Mouse (Mus musculus) forebrain, embryonic 14.5 days (tissue): ENCODE data around the gene Cyp4b1. TPM values are rescaled to one million over a fixed set of nuclear protein-coding genes. Genes with fewer than 3 reads are reported as not detected.

Source experiments
- ATAC-seq: fragments of 200-750 bp; cut with Nextera tagmentation; 2 replicates; pipeline ENCODE4 v1.8.0; 2017; ENCODE audit warnings: mild to moderate bottlenecking, moderate library complexity
- DNase-seq: peaks from one replicate; pipeline ENCODE4 v3.0.0-alpha.2; 2015; ENCODE audit warnings: low spot score
- H3K27ac ChIP-seq: fragments of 300-500 bp; sonication (generic); 2 replicates; pipeline ENCODE4 v1.5.1; 2014; ENCODE audit warnings: low read depth, mild to moderate bottlenecking, control low read depth, low read length, moderate library complexity
- H3K27me3 ChIP-seq: fragments of 300-500 bp; sonication (generic); replicated peaks from 2 replicates; pipeline ENCODE4 v1.6.1; 2014; ENCODE audit warnings: low read length, control low read depth, mixed read lengths; ENCODE audit not compliant: control insufficient read depth, insufficient read depth
- H3K36me3 ChIP-seq: fragments of 300-500 bp; sonication (generic); 2 replicates; pipeline ENCODE4 v1.6.1; 2014; ENCODE audit warnings: low read length, control low read depth; ENCODE audit not compliant: control insufficient read depth, insufficient read depth
- H3K4me1 ChIP-seq: fragments of 300-500 bp; sonication (generic); 2 replicates; pipeline ENCODE4 v1.6.1; 2014; ENCODE audit warnings: antibody characterized with exemption, low read length, control low read depth; ENCODE audit not compliant: control insufficient read depth, insufficient read depth
- H3K4me2 ChIP-seq: fragments of 300-500 bp; sonication (generic); 2 replicates; pipeline ENCODE4 v1.6.1; 2014; ENCODE audit warnings: mild to moderate bottlenecking, control low read depth, low read length
- H3K4me3 ChIP-seq: fragments of 300-500 bp; sonication (generic); 2 replicates; pipeline ENCODE4 v1.5.1; 2014; ENCODE audit warnings: low read depth, low read length, control low read depth
- H3K9ac ChIP-seq: fragments of 300-500 bp; sonication (generic); 2 replicates; pipeline ENCODE4 v1.6.1; 2014; ENCODE audit warnings: mild to moderate bottlenecking, low read length, control low read depth, moderate library complexity
- H3K9me3 ChIP-seq: fragments of 300-500 bp; sonication (generic); replicated peaks from 2 replicates; pipeline ENCODE4 v1.6.1; 2016; ENCODE audit warnings: low read length, control low read depth, mixed read lengths; ENCODE audit not compliant: control insufficient read depth
- WGBS: fragments of 180-500 bp; shearing (Covaris S2); extraction: QIAGEN DNeasy Blood & Tissue Kit; methylation state at CpG from one replicate; pipeline ENCODE4 v1.1.7; 2014; 5-methylcytosine and 5-hydroxymethylcytosine counted together
- polyA plus RNA-seq: library from polyadenylated mRNA; unstranded; fragments of >200 nt; fragmentation: Nextera tagmentation; extraction: Ambion mirVana; gene quantifications from 2 replicates; pipeline ENCODE4 v1.2.1, GENCODE M21; 2014

Gene Cyp4b1
- polyA plus RNA-seq, 1 experiment from 2014 or later: 0.33 TPM

GRCm38 (mm10) chr4:115575776-115576175 lies 71.7 kb downstream of the Cyp4b1 start:
- no peaks in the 10 kb centered on the region for H3K27me3 ChIP-seq
- no peak overlapping the region for H3K4me2 ChIP-seq
- no peaks in the 10 kb centered on the region for H3K36me3 ChIP-seq
- ATAC-seq (no peak), DNase-seq (no peak)
- H3K4me3 ChIP-seq: no peak overlapping the region
- 81% methylated on average over 2 of the region's 2 CpGs for WGBS
- no peaks in the 10 kb centered on the region for H3K4me1 ChIP-seq
- no peak overlapping the region for H3K27ac ChIP-seq
- no peaks in the 10 kb centered on the region for H3K9me3 ChIP-seq
- H3K9ac ChIP-seq: no peak overlapping the region

GRCm38 (mm10) chr4:115575255-115575654 lies 72.3 kb downstream of the Cyp4b1 start:
- Histone ChIP-seq H3K9me3 (no peaks in the 10 kb centered on the region), H3K9ac (no peak overlapping the region), H3K4me2 (no peak overlapping the region), H3K27me3 (no peaks in the 10 kb centered on the region), H3K4me1 (no peaks in the 10 kb centered on the region), H3K36me3 (no peaks in the 10 kb centered on the region), H3K4me3 (no peak overlapping the region), H3K27ac (no peak overlapping the region)
- no peak for ATAC-seq
- DNase-seq: no peak
- 83% methylated on average over 3 of the region's 3 CpGs for WGBS

Other genes starting within 250 kb of the Cyp4b1 start
- not detected in 2 replicates for gene Cyp4a12b, start 236.1 kb downstream of the Cyp4b1 start, polyA plus RNA-seq
- not detected in 2 replicates for gene Cyp4a30b, start 195.1 kb downstream of the Cyp4b1 start, polyA plus RNA-seq
- gene Cyp4a14, start 151.6 kb downstream of the Cyp4b1 start, polyA plus RNA-seq: not detected in 2 replicates
- not detected in 2 replicates for gene Cyp4a10, start 129.5 kb downstream of the Cyp4b1 start, polyA plus RNA-seq
- gene Cyp4a31, start 84.1 kb downstream of the Cyp4b1 start, polyA plus RNA-seq: not detected in 2 replicates
- gene Cyp4a32, start 46.8 kb downstream of the Cyp4b1 start, polyA plus RNA-seq: not detected in 2 replicates
- gene Efcab14, start 90.0 kb upstream of the Cyp4b1 start, polyA plus RNA-seq: 17.7 and 23.4 TPM in 2 replicates
- not detected in 2 replicates for gene Tex38, start 133.3 kb upstream of the Cyp4b1 start, polyA plus RNA-seq
- 30.1 and 36.2 TPM in 2 replicates for gene Atpaf1, start 137.1 kb upstream of the Cyp4b1 start, polyA plus RNA-seq
- gene Mob3c, start 180.4 kb upstream of the Cyp4b1 start, polyA plus RNA-seq: 3.1 and 3.9 TPM in 2 replicates
- gene Mknk1, start 191.5 kb upstream of the Cyp4b1 start, polyA plus RNA-seq: 19.6 and 20.0 TPM in 2 replicates
- gene Kncn, start 236.7 kb upstream of the Cyp4b1 start, polyA plus RNA-seq: 0.31 TPM in 1 of 2 replicates, not detected in the other
- gene 6430628N08Rik, start 242.9 kb upstream of the Cyp4b1 start, polyA plus RNA-seq: not detected in 2 replicates